Mouse (Mus musculus) ovary, adult 2 months (tissue): ENCODE data around the gene Vmn1r205. TPM values are rescaled to one million over a fixed set of nuclear protein-coding genes. Genes with fewer than 3 reads are reported as not detected.

Experiments used
- polyA plus RNA-seq: library from polyadenylated mRNA; depleted of rRNA; stranded (reverse); fragments of >200 nt; gene quantifications from 2 replicates; pipeline ENCODE4 v1.2.3, GENCODE M21; 2012; rRNA removed

Gene Vmn1r205
- not detected in 2 replicates for polyA plus RNA-seq

GRCm38 (mm10) chr13:22592900-22593299, at the start of gene Vmn1r205:
TSS of gene Vmn1r205 (minus strand) at chr13:22593000.

GRCm38 (mm10) chr13:22624151-22624550, 31.4 kb upstream of the Vmn1r205 start, which contains the start of gene Vmn1r206:
TSS of gene Vmn1r206 (minus strand) at chr13:22624251.

GRCm38 (mm10) chr13:22552898-22553297, 39.9 kb downstream of the Vmn1r205 start, which contains the start of gene Vmn1r204:
TSS of gene Vmn1r204 (plus strand) at chr13:22553198.

Other genes with a start within 250 kb of the Vmn1r205 start
- gene Vmn1r198, start 242.6 kb downstream of the Vmn1r205 start, polyA plus RNA-seq = not detected in 2 replicates
- gene Vmn1r199, start 213.2 kb downstream of the Vmn1r205 start, polyA plus RNA-seq = not detected in 2 replicates
- gene Vmn1r200, start 202.6 kb downstream of the Vmn1r205 start, polyA plus RNA-seq = not detected in 2 replicates
- gene Vmn1r201, start 121.1 kb downstream of the Vmn1r205 start, polyA plus RNA-seq = not detected in 2 replicates
- gene Vmn1r202, start 87.6 kb downstream of the Vmn1r205 start, polyA plus RNA-seq = not detected in 2 replicates
- not detected in 2 replicates for gene Vmn1r203, start 74.9 kb downstream of the Vmn1r205 start, polyA plus RNA-seq
- not detected in 2 replicates for gene Vmn1r204, start 39.8 kb downstream of the Vmn1r205 start, polyA plus RNA-seq
- not detected in 2 replicates for gene Vmn1r206, start 31.3 kb upstream of the Vmn1r205 start, polyA plus RNA-seq
- not detected in 2 replicates for gene Vmn1r207-ps, start 136.6 kb upstream of the Vmn1r205 start, polyA plus RNA-seq
- not detected in 2 replicates for gene Vmn1r208, start 184.4 kb upstream of the Vmn1r205 start, polyA plus RNA-seq
- not detected in 2 replicates for gene Vmn1r209, start 216.7 kb upstream of the Vmn1r205 start, polyA plus RNA-seq
- gene Vmn1r210, start 238.3 kb upstream of the Vmn1r205 start, polyA plus RNA-seq = not detected in 2 replicates